Mouse (Mus musculus) myocyte (in vitro differentiated cells): ENCODE results near the gene Cd300ld4.

Experiments
- POLR2A ChIP-seq: IDR thresholded peaks from one replicate; pipeline ENCODE4 v1.6.1; 2011; ENCODE audit warnings: low read depth, mild to moderate bottlenecking, control low read depth, moderate library complexity; ENCODE audit not compliant: insufficient read length
- POLR2AphosphoS2 ChIP-seq: IDR thresholded peaks from one replicate; pipeline ENCODE4 v1.6.1; 2011; ENCODE audit warnings: low read depth, control low read depth; ENCODE audit not compliant: insufficient read length
- TCF12 ChIP-seq: IDR thresholded peaks from one replicate; pipeline ENCODE4 v1.6.1; 2011; ENCODE audit warnings: mild to moderate bottlenecking, control low read depth; ENCODE audit not compliant: poor library complexity, insufficient read depth, severe bottlenecking

DNA sequence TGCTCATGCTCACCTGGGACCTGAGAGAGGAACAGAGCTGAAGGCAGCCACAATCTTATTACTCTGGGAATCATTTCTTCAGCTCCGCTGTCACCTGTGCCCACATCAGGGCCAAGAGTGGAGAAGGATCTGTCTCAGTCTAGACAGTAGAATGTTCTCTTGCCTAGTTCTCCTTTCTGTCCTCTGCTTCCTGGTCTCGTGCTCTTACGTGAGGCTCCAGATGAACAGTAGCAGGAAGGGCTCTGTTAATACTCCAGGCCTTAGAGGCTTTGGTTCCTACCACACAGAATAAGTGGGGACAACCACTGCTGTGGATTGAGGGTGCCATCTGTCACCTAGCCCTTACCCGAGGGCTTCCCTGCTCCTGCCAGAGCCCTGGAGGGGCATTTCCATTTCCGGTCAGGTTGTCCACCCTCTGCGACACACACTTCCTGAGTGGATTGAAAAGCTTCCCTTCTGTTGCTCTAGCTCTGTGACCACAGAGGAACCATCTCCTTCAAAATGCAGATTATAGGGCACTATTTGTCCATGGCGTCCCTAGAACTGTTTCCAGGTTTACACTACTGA lies 25.3 kb downstream of the Cd300ld4 start, which contains the start of gene Cd300c2:
- TF ChIP-seq POLR2A = no peak
- no peak for TF ChIP-seq POLR2AphosphoS2
- TF ChIP-seq TCF12 = no peak
